Mouse (Mus musculus): ENCODE results near the gene Spocd1. TPM values are rescaled to one million over a fixed set of nuclear protein-coding genes. Genes with fewer than 3 reads are reported as not detected.

Gene Spocd1
- polyA plus RNA-seq, 1 experiment: 0.29 TPM

DNA sequence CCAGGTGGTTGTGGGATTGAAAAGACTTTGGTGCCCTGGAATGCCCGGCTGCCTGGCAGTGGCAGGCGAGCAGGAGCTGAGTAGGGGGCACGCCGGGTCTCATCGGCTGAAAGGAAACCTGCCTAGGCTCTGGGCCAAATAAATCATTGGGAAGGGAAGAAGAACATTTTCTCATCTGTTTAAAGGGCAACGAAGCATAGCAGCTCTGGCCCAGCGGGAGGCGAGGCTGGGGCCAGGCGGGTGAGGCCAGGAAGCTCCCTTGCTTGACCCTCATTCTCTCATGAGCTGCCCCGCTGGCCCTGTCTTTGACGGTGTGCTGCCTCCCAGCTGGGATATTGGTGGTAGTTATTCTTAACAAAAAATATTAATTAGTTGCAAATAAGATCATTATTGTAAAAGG, 52.6 kb downstream of the Spocd1 start:
- no peak for TF ChIP-seq POLR2A (IDR thresholded peaks at IDR 0.05; ENCODE audit: borderline replicate concordance, insufficient read depth, low read length)
- no peak for TF ChIP-seq CTCF (IDR thresholded peaks at IDR 0.05; ENCODE audit: borderline replicate concordance, insufficient read depth, low read depth, low read length)
- peaks cover 25% of the 10 kb centered on the region for H3K4me1 ChIP-seq (ENCODE audit: control insufficient read depth, insufficient read depth, low read length)
- no peak for DNase-seq
- H3K27ac ChIP-seq (ENCODE audit: insufficient read depth, low read length): no peak overlapping the region
- WGBS: 63% methylated on average over 11 of the region's 11 CpGs
- no peaks in the 10 kb centered on the region for H3K27me3 ChIP-seq (ENCODE audit: control insufficient read depth, insufficient read depth, low read length)
- no peak overlapping the region for H3K4me3 ChIP-seq (replicated peaks; ENCODE audit: insufficient read depth, low read depth, low read length)

DNA sequence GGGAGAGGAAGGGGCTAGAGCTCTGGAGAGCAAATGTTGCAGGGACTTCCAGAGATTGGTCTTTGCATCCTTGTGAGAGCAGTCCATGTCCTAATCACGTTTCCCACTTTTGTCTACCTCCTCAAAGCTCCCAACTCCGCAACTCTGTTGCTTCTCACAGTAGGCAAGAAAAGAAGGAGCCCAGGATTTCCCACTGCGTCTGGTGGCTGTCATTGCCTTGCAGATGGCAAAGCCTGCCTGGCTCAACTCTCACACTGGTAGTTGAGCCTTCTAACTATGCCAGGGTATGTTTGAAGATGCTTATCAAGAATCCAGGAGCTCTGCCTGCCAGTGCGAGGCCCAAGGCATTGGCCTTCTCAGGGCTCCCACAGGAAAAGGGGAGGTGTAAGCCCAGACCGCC, 54.0 kb downstream of the Spocd1 start:
- 62% methylated on average over 5 of the region's 5 CpGs for WGBS
- no peak for TF ChIP-seq POLR2A (IDR thresholded peaks at IDR 0.05; ENCODE audit: borderline replicate concordance, insufficient read depth, low read length)
- no peak for TF ChIP-seq CTCF (IDR thresholded peaks at IDR 0.05; ENCODE audit: borderline replicate concordance, insufficient read depth, low read depth, low read length)
- no peak overlapping the region for H3K27ac ChIP-seq (ENCODE audit: insufficient read depth, low read length)

DNA sequence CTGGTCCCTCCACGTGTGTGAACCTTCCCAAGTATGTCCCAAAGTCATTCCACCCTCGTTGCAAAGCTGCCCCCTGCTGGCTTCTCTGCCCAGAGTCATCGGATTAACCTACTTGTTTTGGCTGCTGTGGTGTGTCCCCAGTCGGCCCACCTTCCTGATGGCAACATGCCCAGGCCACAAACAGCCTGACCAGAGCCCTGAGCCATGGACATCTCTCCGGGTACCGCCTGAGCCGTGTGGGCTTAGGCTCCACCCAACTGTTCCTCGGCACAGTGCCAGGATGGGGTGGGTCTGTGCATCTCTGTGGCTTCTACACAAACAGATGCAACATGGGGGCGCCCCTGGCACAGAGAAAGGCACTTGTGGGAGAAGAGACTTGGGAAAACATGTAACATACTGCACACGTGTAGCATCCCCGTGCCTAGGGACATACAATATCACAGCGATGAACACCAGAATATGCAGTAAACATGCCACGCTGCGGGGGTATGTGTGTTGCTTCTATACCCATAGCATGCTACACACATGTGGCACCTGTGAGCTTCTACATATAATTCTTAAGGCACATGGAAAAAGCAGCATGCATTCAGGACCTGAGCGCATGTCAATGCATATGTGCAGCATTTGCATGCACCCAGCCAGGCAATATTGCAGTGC, 54.8 kb downstream of the Spocd1 start:
- 2% methylated on average over 15 of the region's 15 CpGs for WGBS
- H3K27ac ChIP-seq (ENCODE audit: insufficient read depth, low read length): no peak overlapping the region
- peak overlapping the region; percentile 55 for H3K4me3 ChIP-seq (replicated peaks; ENCODE audit: insufficient read depth, low read depth, low read length)
- H3K27me3 ChIP-seq (ENCODE audit: control insufficient read depth, insufficient read depth, low read length): no peaks in the 10 kb centered on the region
- TF ChIP-seq POLR2A (IDR thresholded peaks at IDR 0.05; ENCODE audit: borderline replicate concordance, insufficient read depth, low read length): no peak
- peak; percentile 43; the same call in 1 of the 2 replicates for TF ChIP-seq CTCF (IDR thresholded peaks at IDR 0.05; ENCODE audit: borderline replicate concordance, insufficient read depth, low read depth, low read length)
- H3K4me1 ChIP-seq (ENCODE audit: control insufficient read depth, insufficient read depth, low read length): peaks cover 29% of the 10 kb centered on the region
- DNase-seq: peak; percentile 80 to 83

More for the DNA sequence above, 54.0 kb downstream of the Spocd1 start:
- Histone ChIP-seq H3K27me3 (ENCODE audit: control insufficient read depth, insufficient read depth, low read length) (no peaks in the 10 kb centered on the region), H3K4me1 (ENCODE audit: control insufficient read depth, insufficient read depth, low read length) (peaks cover 32% of the 10 kb centered on the region), H3K4me3 (replicated peaks; ENCODE audit: insufficient read depth, low read depth, low read length) (no peak overlapping the region)
- DNase-seq: no peak

DNA sequence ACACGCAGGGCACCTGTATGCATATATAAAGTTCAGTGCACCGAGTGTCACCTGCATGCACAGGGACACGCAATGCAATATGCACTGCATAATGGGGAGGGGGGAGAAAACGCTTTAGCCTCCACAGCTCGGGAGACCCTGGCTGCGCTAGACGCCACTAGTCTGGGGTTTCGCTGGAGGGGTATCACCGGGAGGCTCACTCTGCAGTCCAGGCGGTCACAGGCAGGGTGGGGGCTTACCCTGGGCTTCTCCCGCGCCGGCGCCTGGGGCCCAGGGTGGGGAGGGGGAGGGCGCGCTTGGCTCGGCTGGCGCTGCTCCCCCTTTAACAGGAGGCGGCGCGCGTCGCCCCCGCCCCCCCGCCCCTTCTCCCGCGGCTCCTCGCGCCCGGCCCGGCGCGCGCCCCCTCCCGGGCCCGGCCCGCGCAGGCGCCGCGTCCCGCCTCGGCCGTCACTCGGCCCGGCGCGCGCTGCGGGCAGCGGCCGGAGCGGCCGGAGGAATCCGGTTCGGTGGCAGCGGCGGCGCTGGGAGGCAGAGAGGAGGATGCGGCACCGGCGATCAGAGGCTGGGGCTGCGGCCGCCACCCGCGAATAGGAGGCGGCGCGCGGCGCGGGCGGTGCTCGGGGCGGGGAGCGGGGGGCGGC, 55.5 kb downstream of the Spocd1 start, which contains the start of gene Adgrb2:
TSS of gene Adgrb2 (plus strand) at position 450 of the 641 bp plus-strand sequence.
- WGBS: under 1% methylated on average over 49 of the region's 77 CpGs
- no peaks in the 10 kb centered on the region for H3K27me3 ChIP-seq (ENCODE audit: control insufficient read depth, insufficient read depth, low read length)
- H3K27ac ChIP-seq (ENCODE audit: insufficient read depth, low read length): peak within 1 kb of the TSS; percentile 61; the same call in 1 of the 2 replicates
- peak within 1 kb of the TSS; percentile 74 for H3K4me3 ChIP-seq (replicated peaks; ENCODE audit: insufficient read depth, low read depth, low read length)
- H3K4me1 ChIP-seq (ENCODE audit: control insufficient read depth, insufficient read depth, low read length): peaks cover 34% of the 10 kb centered on the region
- peak; percentile 55 to 62 for DNase-seq
- TF ChIP-seq POLR2A (IDR thresholded peaks at IDR 0.05; ENCODE audit: borderline replicate concordance, insufficient read depth, low read length) (peak; percentile 48; the same call in 1 of the 2 replicates), CTCF (IDR thresholded peaks at IDR 0.05; ENCODE audit: borderline replicate concordance, insufficient read depth, low read depth, low read length) (no peak)

DNA sequence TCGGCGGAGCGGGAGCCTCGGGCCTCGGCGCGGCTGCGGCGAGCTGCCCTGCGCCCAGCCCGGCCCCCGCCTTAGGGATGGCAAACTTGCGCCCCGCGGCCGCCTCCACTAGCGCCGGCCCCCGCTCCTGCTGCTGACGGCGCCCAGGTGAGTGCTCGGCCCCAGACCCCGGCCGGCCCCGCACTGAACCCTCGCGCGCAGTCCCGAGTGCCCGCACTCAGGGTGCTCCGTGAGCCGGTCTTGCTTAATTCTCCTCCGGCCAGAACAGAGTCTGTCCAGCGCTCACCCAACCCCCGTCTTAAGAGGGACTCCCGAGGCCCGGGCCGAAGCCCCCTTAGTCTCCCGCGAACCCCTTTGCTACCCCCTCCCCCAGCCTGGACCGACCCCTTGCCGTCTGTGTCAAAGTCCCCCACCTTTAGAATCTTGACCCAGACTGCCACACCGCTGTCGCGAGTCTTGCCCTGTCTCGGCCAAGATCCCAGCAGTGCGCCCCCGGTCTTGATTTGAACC, 56.2 kb downstream of the Spocd1 start:
- peak in 1 of 2 experiments; percentile 62 for DNase-seq
- WGBS: 3% methylated on average over 48 of the region's 48 CpGs
- peak overlapping the region; percentile 61; the same call in 1 of the 2 replicates for H3K27ac ChIP-seq (ENCODE audit: insufficient read depth, low read length)
- peak overlapping the region; percentile 74 for H3K4me3 ChIP-seq (replicated peaks; ENCODE audit: insufficient read depth, low read depth, low read length)
- peaks cover 34% of the 10 kb centered on the region for H3K4me1 ChIP-seq (ENCODE audit: control insufficient read depth, insufficient read depth, low read length)
- H3K27me3 ChIP-seq (ENCODE audit: control insufficient read depth, insufficient read depth, low read length): no peaks in the 10 kb centered on the region
- no peak for TF ChIP-seq CTCF (IDR thresholded peaks at IDR 0.05; ENCODE audit: borderline replicate concordance, insufficient read depth, low read depth, low read length)
- TF ChIP-seq POLR2A (IDR thresholded peaks at IDR 0.05; ENCODE audit: borderline replicate concordance, insufficient read depth, low read length): no peak

DNA sequence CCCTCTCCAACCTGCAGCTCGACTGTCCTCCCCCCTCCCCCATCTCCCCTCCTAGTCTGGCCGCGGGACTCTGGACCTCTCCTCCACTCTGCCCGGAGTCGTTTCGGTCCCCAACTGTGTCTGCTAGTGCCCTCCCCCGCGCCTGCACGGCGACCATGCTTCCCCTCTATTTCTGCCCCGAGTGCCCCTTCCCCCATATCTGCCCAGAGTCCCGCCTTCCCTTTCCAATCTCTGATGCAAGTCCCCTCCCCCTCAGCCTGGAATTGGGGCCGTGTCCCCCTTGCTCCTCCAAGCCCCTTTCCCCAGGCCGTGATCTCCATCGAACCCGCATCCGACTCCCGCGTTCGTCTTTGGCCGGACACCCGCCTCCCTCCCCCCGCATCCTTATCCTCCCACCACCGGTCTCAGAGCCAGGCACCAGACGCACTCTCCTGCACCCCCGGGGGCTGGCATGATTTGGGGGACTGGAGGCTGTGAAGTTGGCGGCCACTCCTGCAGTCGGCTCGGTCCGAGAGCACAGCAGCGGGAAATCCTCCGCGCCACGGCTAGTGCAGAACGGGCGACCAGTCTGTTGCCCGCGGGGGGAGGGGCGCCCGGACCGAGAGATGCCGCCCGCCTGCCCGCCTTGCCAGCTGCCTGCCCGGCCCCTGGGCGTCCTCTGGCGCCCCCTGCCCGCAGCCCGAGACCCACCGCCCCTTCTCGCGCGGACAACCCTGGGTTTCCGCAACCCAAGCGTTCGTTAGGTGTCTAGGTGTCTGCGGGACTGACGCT, 56.8 kb downstream of the Spocd1 start:
- peak; percentile 82 to 83 for DNase-seq
- Histone ChIP-seq H3K4me1 (ENCODE audit: control insufficient read depth, insufficient read depth, low read length) (peaks cover 34% of the 10 kb centered on the region), H3K4me3 (replicated peaks; ENCODE audit: insufficient read depth, low read depth, low read length) (peak overlapping the region; percentile 74), H3K27ac (ENCODE audit: insufficient read depth, low read length) (0 out of 2 replicates have a peak overlapping the region, but pooled peaks have one; percentile 6), H3K27me3 (ENCODE audit: control insufficient read depth, insufficient read depth, low read length) (no peaks in the 10 kb centered on the region)
- TF ChIP-seq CTCF (IDR thresholded peaks at IDR 0.05; ENCODE audit: borderline replicate concordance, insufficient read depth, low read depth, low read length): peak; percentile 25; the same call in 1 of the 2 replicates
- no peak for TF ChIP-seq POLR2A (IDR thresholded peaks at IDR 0.05; ENCODE audit: borderline replicate concordance, insufficient read depth, low read length)
- under 1% methylated on average over 57 of the region's 58 CpGs for WGBS

DNA sequence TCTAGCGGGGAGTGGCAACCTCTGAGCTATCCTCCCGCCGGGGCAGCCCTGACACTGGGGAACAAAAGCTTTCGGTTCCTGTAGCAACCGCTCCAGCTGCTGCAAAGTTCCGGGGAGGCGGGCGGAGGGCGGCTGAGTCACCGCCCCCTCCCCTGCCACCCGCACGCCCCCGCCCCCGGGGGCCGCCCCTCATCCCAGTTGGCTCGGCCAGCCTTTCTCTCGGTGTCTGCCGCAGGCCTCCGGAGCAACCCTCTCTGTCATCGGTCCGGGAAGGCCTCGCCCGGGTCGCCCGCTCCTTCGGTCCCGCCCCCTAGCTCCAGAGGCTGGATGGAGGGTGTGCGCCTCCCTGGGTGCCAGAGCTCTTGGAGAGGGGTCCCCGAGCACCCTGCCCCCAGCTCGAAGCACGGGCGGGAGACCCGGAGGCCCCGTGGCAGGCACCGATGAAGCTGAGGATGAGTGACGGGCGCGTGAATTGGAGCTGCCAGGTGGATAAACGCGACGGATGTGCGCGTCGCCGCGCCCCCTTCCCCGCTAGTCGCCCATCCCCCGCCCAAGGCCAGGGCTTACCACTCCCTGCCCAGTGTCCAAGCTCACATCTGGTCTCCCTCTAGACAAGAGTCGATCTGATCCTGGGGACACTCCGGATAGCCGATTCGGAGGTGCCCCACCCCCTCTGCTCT, 58.9 kb downstream of the Spocd1 start:
- no peak overlapping the region for H3K27ac ChIP-seq (ENCODE audit: insufficient read depth, low read length)
- DNase-seq: peak in 1 of 2 experiments; percentile 40
- TF ChIP-seq POLR2A (IDR thresholded peaks at IDR 0.05; ENCODE audit: borderline replicate concordance, insufficient read depth, low read length) (no peak), CTCF (IDR thresholded peaks at IDR 0.05; ENCODE audit: borderline replicate concordance, insufficient read depth, low read depth, low read length) (no peak)
- no peaks in the 10 kb centered on the region for H3K27me3 ChIP-seq (ENCODE audit: control insufficient read depth, insufficient read depth, low read length)
- WGBS: 24% methylated on average over 53 of the region's 53 CpGs
- H3K4me3 ChIP-seq (replicated peaks; ENCODE audit: insufficient read depth, low read depth, low read length): no peak overlapping the region
- H3K4me1 ChIP-seq (ENCODE audit: control insufficient read depth, insufficient read depth, low read length): peaks cover 43% of the 10 kb centered on the region

Measured in cerebellum, adult 2 months (tissue).